Mouse (Mus musculus) ES-E14 (cell line): ENCODE measurements around the gene Adgrf2. TPM values are rescaled to one million over a fixed set of nuclear protein-coding genes. Genes with fewer than 3 reads are reported as not detected.

Source experiments
- DNase-seq: peaks from one replicate; pipeline ENCODE4 v3.0.0-alpha.2; 2013; ENCODE audit warnings: low read depth, low spot score
- H3K27ac ChIP-seq: 2 replicates; pipeline ENCODE4 v1.5.1; 2012; ENCODE audit warnings: low read depth, mild to moderate bottlenecking, low read length, moderate library complexity, mixed read lengths; ENCODE audit not compliant: poor library complexity, insufficient read depth, severe bottlenecking
- H3K36me3 ChIP-seq: 2 replicates; pipeline ENCODE4 v1.6.1; 2012; ENCODE audit warnings: mild to moderate bottlenecking, low read length, moderate library complexity, mixed read lengths; ENCODE audit not compliant: control insufficient read depth, poor library complexity, insufficient read depth, severe bottlenecking
- H3K4me1 ChIP-seq, 2 experiments: fragments of 150-350 bp in 1 of 2; sonication (generic) in 1 of 2; 2 replicates each; pipeline ENCODE4 v1.6.1; 2012; ENCODE audit warnings: low read length in 2 of 2, mild to moderate bottlenecking in 1 of 2, mixed read lengths in 1 of 2; ENCODE audit not compliant: control insufficient read depth in 2 of 2, insufficient read depth in 2 of 2, poor library complexity in 1 of 2
- H3K4me3 ChIP-seq, 2 experiments: fragments of 150-350 bp in 1 of 2; sonication (generic) in 1 of 2; 2 replicates each; pipeline ENCODE4 v1.5.1; 2012; ENCODE audit warnings: low read length in 2 of 2, low read depth in 1 of 2, mild to moderate bottlenecking in 1 of 2, mixed read lengths in 1 of 2; ENCODE audit not compliant: insufficient read depth in 1 of 2, poor library complexity in 1 of 2, severe bottlenecking in 1 of 2
- H3K9ac ChIP-seq: 2 replicates; pipeline ENCODE4 v1.6.1; 2012; ENCODE audit warnings: low read depth, mild to moderate bottlenecking, low read length, mixed read lengths; ENCODE audit not compliant: poor library complexity, insufficient read depth, severe bottlenecking
- H3K9me3 ChIP-seq: fragments of 150-350 bp; sonication (generic); 2 replicates; pipeline ENCODE4 v1.6.1; 2012; ENCODE audit warnings: low read depth, mild to moderate bottlenecking, low read length; ENCODE audit not compliant: control insufficient read depth, insufficient read depth
- CHD2 ChIP-seq: IDR thresholded peaks from 2 replicates; pipeline ENCODE4 v1.6.1; 2014; ENCODE audit warnings: mild to moderate bottlenecking, low read depth, low read length, inconsistent platforms
- HCFC1 ChIP-seq: IDR thresholded peaks from 2 replicates; pipeline ENCODE4 v1.6.1; 2012; ENCODE audit warnings: low read length, inconsistent platforms, borderline replicate concordance; ENCODE audit not compliant: insufficient read depth
- MAFK ChIP-seq: IDR thresholded peaks from 2 replicates; pipeline ENCODE4 v1.6.1; 2014; ENCODE audit warnings: mild to moderate bottlenecking, low read depth, low read length, inconsistent platforms; ENCODE audit not compliant: insufficient read depth
- ZC3H11A ChIP-seq: IDR thresholded peaks from 2 replicates; pipeline ENCODE4 v1.6.1; 2012; ENCODE audit warnings: low read depth, mild to moderate bottlenecking, inconsistent platforms, low read length, borderline replicate concordance
- ZNF384 ChIP-seq: IDR thresholded peaks from 2 replicates; pipeline ENCODE4 v1.6.1; 2012; ENCODE audit warnings: low read depth, low read length, inconsistent platforms
- in situ Hi-C, 2 experiments: fragments of 600-800 bp; cut with MboI; formaldehyde crosslinking; loops; one replicate each; pipeline ENCODE4 v1.15.1; 2025; ENCODE audit warnings: low sequenced_read_pairs in 2 of 2, inconsistent platforms in 1 of 2; ENCODE audit not compliant: unreplicated experiment in 2 of 2
- total RNA-seq: library from RNA; depleted of rRNA; stranded (reverse); fragments of 300-350 nt; gene quantifications from 2 replicates; pipeline ENCODE4 v1.2.3, GENCODE M21; 2012

The Adgrf2 gene
- total RNA-seq, 1 experiment, result 0.04 TPM

DNA sequence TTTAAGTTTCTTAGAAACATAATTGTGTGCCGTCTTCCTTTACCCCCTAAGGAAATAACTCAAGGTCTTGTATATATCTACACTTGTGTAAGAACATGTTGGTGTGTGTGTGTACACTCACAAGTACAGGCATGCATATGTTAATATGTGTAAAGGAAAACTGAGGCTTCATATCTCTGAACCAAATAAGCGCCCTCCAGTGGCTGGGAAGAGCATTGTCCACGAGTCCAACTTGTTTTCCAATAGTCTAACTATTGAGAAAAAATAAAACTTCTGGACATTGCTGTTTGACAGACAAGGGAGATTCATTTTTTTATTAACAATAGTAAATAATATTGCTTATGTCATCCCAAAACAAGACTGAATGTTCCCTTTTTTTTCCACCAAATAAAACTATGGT, 24.8 kb downstream of the Adgrf2 start:
- H3K9ac ChIP-seq, result no peak overlapping the region
- DNase-seq, result peak; percentile 22
- no peaks in the 10 kb centered on the region for H3K36me3 ChIP-seq
- TF ChIP-seq MAFK (no peak), CHD2 (no peak), ZNF384 (no peak), HCFC1 (no peak), ZC3H11A (no peak)
- H3K9me3 ChIP-seq, result no peaks in the 10 kb centered on the region
- no peak overlapping the region for H3K27ac ChIP-seq
- H3K4me3 ChIP-seq, result no peak overlapping the region
- H3K4me1 ChIP-seq, result no peaks in the 10 kb centered on the region
- in situ Hi-C loops, result no loop called here

DNA sequence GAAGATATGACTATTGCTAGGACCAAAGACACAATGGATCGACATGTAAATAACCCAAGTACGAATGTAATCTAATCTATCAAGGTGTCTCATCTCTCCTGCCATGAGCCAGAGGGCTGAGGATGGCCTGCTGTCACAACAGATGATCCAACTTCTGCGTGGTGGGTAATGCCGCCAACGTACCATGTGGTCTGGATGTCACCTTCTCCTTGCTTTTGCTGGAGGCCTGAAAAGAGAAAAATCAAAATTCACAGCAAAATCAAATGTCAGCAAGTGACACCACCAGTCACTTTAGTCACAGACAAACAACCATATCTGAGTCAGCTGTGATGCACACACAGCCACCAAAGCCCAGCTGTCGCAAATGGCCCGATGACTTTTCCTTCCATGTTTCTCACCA, 27.0 kb downstream of the Adgrf2 start:
- no peaks in the 10 kb centered on the region for H3K4me1 ChIP-seq
- H3K4me3 ChIP-seq, result no peak overlapping the region
- H3K9ac ChIP-seq, result no peak overlapping the region
- TF ChIP-seq ZC3H11A (no peak), CHD2 (no peak)
- no peaks in the 10 kb centered on the region for H3K36me3 ChIP-seq
- in situ Hi-C loops, result no loop called here
- DNase-seq, result no peak
- H3K27ac ChIP-seq, result no peak overlapping the region
- no peaks in the 10 kb centered on the region for H3K9me3 ChIP-seq

DNA sequence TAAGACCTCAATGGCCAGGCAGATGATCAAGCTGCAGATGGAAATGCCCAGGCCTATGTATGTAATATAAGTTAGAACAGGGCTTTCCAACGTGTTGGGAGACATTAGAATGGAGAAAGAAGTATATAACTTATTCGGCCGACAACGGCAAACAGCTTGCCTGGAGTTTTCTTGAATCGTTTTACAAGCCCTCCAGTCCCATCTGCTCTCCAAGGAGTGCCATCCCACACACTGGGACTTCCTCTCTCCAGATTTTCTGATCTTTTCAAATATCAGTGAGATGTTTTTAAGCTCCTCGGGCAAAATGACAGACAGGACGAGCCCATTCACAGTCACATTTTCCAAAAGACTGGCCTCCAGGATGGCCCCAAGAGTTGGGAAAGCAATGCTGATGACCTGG, 31.3 kb downstream of the Adgrf2 start:
- in situ Hi-C loops, result no loop called here
- H3K27ac ChIP-seq, result no peak overlapping the region
- no peaks in the 10 kb centered on the region for H3K4me1 ChIP-seq
- no peaks in the 10 kb centered on the region for H3K9me3 ChIP-seq
- TF ChIP-seq ZC3H11A, result no peak
- no peak for TF ChIP-seq ZNF384
- TF ChIP-seq MAFK, result no peak
- no peak for TF ChIP-seq HCFC1
- no peak for TF ChIP-seq CHD2
- H3K36me3 ChIP-seq, result no peaks in the 10 kb centered on the region
- no peak overlapping the region for H3K9ac ChIP-seq
- no peak for DNase-seq
- H3K4me3 ChIP-seq, result no peak overlapping the region

DNA sequence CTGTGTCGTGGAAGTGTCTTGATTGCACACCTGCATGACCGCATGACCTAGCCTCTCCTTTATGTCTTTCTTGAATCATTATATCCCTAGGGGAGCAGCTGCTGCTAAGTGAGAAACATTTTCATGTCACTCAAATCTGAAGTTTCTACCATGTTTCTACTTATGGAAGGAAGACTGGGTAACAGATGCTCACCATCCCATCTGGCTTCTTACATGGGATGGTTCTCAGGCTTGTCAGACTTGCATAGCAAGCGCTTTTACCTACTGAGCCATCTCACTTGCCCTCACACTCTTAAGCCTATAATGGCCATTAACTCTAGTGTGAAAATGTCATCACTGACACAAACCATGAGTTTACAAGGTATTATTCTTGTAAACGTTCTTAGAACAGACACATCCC, 36.4 kb downstream of the Adgrf2 start:
- no peaks in the 10 kb centered on the region for H3K36me3 ChIP-seq
- H3K27ac ChIP-seq, result no peak overlapping the region
- in situ Hi-C loops, result no loop called here
- H3K4me1 ChIP-seq, result no peaks in the 10 kb centered on the region
- TF ChIP-seq CHD2 (no peak), MAFK (no peak), HCFC1 (no peak), ZNF384 (no peak), ZC3H11A (no peak)
- DNase-seq, result no peak
- H3K4me3 ChIP-seq, result no peak overlapping the region
- no peak overlapping the region for H3K9ac ChIP-seq
- no peaks in the 10 kb centered on the region for H3K9me3 ChIP-seq

DNA sequence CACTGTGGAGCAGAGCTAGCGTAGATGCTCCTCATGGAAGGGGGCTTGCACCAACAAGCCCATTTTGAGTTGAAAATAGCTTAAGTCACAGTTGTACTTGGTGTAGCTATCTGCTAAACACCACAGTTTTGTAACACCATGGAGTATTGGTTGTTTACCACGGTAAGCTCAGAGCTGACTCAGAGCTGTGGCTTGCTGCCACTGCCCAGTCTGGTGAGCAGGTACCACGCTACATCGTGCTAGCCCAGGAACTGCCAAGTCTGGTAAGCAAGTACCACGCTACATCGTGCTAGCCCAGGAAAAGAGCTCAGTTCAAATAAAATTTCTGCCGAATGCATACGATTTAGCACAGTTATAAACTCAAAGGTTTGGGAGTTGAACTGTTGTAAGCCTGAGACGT, 39.8 kb downstream of the Adgrf2 start:
- Histone ChIP-seq H3K4me3 (no peak overlapping the region), H3K9me3 (no peaks in the 10 kb centered on the region), H3K36me3 (no peaks in the 10 kb centered on the region), H3K27ac (no peak overlapping the region), H3K4me1 (no peaks in the 10 kb centered on the region), H3K9ac (no peak overlapping the region)
- in situ Hi-C loops, result no loop called here
- no peak for TF ChIP-seq ZNF384
- TF ChIP-seq CHD2, result no peak
- no peak for TF ChIP-seq MAFK
- TF ChIP-seq HCFC1, result no peak
- no peak for TF ChIP-seq ZC3H11A
- DNase-seq, result no peak
